Mouse (Mus musculus) A20 (cell line): Measurements from ENCODE around the gene Gabarapl2.
A peak's percentile ranks its signal among the peaks of the same experiment; 100 is the strongest.

Experiments used
- DNase-seq: peaks from one replicate; pipeline ENCODE4 v3.0.0-alpha.2; 2011; ENCODE audit warnings: low read depth, low spot score

The Gabarapl2 gene

DNA sequence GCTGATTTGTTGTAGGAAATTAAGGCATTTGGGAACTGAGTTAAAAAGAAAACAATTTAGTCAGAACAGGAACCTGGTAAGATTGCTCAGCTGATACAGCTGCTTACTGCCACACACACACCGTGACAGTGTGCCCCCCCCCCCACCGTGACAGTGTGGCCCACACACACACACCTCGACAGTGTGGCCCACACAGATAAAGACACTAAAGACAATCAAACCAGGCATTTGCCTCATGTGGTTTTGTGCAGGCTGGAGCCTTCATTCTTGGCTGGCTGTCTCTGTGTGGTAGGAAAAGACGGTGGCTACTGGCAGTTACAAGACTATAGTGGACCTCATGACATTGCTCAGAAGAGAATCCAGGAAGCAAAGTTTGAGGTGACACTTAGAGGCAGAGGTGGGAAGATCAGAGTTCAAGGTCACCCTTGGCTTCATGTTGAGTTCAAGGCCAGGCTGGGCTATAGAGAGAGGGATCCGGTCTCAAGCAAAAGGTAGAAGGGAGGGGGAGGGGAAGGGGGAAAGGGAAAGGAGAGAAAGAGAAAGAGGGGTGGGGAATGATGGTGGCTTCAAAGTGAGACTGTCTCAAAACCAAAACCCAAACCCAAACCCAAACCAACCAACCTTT, 26.9 kb downstream of the Gabarapl2 start:
- DNase-seq = no peak

GRCm38 (mm10) chr8:111968541-111968940, 28.0 kb downstream of the Gabarapl2 start:
- DNase-seq = no peak

DNA sequence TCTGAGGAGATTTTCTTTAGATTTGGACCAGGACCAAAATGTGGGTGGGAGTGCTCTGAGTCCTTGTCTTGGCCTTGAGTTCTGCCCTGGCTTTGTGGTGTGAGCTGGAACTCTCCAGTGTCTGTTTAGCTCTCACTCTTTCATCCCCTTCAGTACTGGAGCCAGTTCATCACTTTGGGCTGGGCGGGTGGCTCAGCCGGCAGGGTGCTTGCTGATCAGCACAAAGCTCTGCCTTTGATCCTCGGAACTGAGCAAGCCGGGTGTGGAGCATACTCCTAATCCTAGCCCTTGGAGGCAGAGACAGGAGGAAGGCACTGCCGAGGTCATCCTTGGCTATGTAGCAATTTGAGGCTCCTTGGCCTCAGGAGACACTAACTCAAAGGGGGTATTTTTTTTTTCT, 28.5 kb downstream of the Gabarapl2 start:
- DNase-seq = no peak

DNA sequence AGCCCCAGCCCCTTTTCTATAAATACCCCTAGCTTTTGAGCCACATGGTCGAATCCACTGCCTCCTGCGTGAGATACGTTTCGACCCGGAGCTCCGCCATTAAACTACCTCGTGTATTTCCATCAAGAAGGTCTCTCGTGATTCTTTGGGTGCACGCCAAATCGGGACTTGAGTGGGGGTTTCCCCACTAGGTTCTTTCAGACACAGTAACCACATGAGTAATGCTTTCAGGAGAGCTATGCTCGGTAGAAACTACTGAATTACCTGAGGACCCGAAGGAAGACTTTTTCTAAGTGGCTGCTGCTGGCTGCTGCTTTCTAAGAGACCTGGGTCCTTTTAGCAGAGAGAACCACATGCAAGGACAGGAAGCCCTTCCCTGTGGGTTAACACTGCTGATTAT, 33.6 kb downstream of the Gabarapl2 start:
- no peak for DNase-seq

DNA sequence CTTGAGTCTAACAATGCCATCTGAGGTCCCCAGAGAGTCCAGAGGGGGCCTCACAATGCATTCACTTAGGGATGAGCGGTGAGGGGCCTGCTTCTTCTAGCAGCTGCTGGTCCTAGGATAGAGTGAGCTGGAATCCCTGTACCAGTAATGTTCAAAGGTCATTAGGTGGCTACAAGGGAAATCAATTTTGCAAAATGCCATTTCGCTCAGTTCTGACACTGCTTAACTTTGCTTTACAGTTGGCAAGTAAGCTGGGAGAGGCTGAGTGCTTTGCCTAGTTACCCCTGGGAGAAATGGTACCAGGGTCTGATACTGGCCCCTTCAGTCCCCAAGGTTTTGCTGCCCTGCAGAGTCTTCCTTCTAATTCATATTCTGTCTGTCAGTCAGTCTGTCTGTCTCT, 35.2 kb downstream of the Gabarapl2 start:
- no peak for DNase-seq

DNA sequence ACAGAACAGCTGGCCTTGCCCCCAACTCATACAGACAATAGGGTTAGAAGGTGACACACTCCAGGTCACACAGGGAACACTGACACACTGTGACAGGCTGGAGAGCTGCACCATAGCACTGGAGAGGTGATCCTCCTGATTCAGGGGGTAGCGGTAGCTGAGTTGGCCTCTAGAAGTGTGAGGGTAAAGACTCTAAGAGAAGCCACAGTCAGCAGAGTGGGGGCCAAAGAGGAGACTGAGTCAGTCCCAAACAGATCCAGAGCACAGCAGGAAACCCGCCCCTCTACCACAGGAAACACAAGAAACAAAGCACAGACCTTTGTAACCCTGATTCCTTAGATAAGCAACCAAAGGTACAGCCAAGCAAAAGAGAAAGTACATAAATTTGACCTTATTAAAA, 35.8 kb downstream of the Gabarapl2 start:
- no peak for DNase-seq

- no peak for DNase-seq
Measured at GRCm38 (mm10) chr8:111978147-111978546, 37.6 kb downstream of the Gabarapl2 start.

DNA sequence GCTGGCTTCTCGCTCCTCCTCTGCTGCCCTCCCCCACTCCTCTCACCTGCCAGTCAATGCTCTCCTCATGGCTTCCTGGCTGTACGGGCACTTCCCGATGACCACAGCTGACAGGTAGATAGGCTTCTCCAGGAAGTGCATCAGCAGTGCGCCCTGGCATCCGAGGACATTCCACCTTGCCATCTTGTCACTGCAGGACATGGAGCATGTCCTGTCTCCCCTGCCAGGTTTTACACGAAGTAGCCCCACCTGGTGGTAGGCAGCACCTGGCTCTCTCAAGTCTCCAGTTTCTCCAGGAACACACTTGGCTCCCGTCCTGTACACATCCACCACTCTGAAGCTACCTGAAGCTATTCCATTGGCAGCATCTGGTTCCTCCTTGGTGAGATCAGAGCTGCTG, 41.6 kb downstream of the Gabarapl2 start:
- DNase-seq = peak; percentile 20

DNA sequence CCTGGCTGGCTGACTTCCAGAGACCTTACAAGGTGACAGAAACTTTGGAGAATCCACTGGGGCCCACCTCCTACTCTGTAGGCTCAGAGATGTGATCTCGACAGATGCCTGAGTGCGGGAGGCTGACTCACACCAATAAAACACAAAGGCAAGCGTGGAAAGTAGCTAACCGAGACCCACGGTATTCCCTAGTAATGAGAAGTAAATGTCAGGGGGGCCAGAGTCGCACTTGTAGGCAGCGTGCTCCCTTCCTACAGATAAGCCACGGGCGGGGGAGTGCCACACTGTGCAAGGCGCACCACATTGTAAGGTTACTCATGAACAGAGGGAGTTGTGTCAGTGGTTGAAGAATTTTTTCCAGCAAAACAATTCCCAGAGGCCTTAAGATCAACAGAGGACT, 44.0 kb downstream of the Gabarapl2 start:
- DNase-seq = no peak

DNA sequence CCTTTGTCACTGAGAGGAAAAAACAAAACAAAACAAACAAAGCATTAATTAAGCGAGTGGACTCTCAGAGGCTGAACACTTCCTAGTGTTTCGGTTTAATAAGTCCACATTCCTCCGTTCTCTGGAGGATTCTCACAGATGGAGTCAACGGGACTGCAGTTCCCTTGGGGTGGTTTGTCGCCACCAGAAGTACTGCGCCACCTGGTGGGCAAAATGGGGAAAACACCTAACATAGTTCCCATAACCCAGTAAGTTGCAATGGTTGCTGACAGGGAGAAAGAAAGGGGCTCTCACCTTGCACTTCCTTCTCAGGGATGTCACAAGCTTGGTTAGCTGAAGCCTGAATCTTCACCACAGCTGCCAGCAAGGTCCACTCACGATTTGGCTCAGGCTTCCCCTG, 49.4 kb downstream of the Gabarapl2 start:
- peak; percentile 85 for DNase-seq

DNA sequence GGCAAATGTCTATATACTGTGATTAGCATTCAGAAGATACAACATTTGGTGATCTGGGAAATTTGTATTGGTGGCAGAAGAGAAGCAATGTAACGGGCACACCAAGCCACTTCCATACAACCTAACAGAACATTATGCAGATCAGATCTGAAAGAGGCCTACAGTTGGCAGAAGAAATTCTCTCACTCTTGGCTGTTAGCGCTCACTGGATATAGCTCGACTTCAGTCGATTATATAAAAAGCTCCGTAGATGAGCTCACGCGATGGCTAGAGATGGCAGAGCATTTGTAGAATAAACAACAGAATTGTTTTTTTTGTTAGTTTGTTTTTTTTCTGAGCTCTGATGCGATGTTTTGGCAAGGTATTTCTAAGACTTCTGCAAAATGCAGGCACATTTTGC, 50.8 kb downstream of the Gabarapl2 start:
- DNase-seq = peak; percentile 37

DNA sequence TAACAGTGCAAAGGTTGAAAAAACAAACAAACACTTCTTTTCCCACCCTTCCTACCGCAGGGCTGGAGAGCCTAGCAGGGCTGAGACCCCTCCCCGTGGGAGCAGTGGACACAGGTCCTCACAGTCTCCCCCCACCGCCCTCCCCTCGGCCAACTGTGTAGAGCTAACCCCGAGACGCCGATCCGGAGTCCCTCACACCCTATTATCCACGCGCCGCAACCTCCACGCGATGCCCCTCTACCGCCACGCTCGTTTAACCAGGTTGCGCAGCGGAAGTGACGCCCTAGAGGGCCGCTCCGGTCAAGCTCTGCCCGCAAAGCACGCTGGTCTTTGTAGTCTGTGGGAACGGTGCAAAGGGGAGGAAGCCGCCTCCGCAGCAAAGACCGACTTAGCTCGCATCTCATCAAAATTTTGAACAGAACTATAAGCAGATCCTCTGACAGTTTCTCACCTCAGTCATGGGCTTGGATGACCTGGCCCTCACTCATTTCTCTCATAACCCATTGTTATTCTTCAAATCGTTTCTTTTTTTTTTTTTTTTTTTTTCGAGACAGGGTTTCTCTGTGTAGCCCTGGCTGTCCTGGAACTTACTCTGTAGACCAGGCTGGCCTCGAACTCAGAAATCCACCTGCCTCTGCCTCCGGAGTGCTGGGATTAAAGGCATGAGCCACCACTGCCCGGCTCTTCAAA, 51.7 kb downstream of the Gabarapl2 start, which contains the start of gene Adat1:
TSS of gene Adat1 (minus strand) at position 290 of the 690 bp plus-strand sequence.
- peak; percentile 88 for DNase-seq

DNA sequence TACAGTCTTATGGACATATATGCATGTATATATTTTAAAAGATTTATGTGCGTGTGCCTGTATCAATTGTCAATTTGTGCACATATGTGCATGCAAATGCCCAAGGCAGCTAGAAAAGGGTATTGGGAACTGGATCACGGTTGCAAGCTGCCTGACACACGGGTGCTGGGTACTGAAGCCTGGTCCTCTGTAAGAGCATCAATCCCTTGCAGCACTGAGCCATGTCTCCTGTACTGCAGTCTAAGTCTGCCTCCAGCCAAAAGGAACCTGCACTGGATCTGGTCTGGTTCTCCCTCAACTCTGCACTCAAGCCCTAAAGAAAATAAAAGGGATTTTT, 52.2 kb downstream of the Gabarapl2 start:
- DNase-seq = no peak
